Mouse (Mus musculus) right cerebral cortex, postnatal 36 days (tissue): ENCODE measurements at regions not wholly inside any gene's neighbourhood (a gene's known extent, or its start where the extent isn't known, plus 50 kb on each side); places are given as distances from the start of the nearest gene placed in this dataset.

Source experiments
- DNase-seq, 2 experiments: peaks; one replicate each; pipeline ENCODE4 v3.0.0; 2022; ENCODE audit warnings: low spot score in 2 of 2, mixed read lengths in 1 of 2

DNA sequence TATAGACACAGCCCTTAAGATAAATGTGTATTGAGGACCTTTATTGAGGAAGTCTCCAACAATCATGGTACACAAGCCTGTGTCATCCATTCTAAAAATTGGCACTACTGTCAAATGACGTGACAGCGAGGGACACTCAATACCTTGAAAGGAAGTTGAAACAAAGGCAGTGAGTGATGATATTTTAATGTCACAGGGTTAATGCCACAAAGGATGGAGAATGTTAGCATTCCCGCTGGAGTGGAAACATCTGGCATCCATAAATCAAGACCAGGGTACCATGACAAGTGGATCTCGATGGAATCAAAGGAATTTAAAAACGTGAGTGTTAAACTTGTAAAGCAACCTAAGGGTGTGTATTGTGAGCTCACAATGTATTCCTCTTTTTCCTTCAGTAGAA, 441.5 kb downstream of the Basp1 start:
- DNase-seq = no peak

DNA sequence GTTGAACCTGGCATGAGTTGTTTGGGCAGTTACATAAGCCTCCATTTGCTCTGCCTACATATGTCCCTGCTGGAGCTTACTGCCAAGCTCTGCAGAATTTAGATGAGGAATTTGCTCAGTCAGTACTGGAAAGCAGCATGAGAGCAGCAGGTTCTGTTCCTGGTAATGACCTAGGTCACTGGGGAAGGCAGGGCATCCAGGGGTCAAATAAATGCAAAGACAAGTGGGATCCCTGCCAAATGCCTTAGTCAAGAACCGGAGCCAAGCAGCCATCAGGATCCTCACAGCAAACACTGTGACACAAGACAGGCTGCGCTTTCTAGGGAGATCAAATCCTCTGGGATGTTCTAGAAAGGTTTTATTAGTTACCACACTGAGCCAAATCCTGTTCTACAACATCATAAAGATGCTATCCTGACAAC, 444.2 kb downstream of the Basp1 start:
- peak; percentile 38 to 70 for DNase-seq

DNA sequence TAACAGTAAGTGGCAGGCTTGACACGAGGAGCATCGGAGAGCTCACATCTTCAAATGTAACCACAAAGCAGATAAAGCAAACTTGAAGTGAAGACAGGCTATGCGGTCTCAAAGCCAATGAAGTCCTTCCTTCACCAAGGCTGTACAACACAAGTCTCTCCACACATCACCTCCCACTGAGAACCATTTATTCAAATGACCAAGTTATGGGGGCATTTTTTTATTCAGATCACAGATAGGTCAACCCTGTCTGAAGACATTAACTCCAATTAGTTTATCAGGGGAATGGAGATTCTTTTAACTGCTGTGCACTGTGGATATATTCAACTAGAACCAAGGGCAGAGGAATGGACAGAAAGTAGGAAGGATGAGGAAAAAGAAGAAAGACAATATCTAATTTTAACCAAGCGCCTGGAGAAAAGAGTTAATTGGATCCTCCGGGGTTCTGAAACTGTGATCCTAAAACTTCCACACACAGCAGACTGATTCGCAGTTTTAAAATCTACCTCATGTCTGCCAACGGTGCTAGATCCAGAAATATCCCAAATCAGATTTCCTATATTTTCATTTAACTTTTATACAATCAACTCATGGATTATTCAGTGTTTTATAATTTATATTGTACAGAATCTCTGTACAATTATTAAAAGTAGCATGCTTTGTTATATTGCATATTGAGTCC, 444.8 kb downstream of the Basp1 start:
- no peak for DNase-seq

DNA sequence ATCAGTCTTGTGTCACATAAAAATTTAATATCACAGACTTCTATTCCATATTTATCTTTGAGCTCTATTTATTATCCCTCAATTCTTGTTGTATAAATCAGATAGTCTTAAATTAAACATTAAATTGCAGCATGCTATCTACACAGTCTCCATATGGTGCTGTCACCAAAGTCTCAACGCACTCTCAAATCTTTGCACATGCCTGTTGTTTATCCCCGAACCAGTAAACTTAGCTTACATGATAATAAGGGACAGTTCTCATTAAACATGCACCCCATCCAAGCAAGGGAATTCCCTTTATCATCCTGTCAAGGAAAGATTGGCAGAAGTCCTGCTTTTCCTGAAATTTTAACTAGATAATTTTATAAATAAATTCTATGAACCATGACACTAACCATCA, 483.8 kb downstream of the Basp1 start:
- DNase-seq = no peak

DNA sequence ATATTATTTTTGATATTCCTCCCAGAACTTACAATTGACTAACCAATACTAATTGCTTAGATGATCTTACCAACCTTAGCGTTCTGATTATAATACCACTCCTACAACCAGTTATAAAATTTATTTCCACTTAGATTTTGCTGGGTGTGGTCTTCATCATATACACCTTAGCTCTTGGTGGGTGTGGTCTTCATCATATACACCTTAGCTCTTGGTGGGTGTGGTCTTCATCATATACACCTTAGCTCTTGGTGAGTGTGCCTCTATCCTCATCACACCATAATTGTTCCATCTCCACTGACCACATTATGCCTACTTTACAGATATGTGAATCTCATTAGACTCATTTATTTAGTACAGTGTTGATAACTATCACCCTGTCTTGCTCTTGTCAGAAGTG, 501.7 kb downstream of the Basp1 start:
- DNase-seq = no peak

DNA sequence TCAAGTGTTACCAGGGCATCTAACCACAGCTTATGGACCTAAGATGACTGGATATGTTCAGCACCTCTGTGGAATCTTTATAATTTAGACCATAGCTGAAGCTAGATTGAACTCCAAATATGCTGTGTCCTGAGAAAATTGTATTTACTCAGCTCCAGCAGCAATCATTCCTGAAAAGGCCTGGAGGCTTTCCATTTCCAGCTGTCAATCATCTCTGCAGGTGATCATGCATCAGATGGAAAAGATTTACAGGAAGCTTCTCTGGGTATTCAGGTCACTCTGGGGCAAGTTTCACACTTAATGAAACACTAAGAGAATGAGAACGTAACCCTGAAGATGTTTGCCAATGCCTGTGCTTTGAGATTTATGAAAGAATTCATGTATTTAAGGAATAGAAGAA, 502.1 kb downstream of the Basp1 start:
- no peak for DNase-seq

DNA sequence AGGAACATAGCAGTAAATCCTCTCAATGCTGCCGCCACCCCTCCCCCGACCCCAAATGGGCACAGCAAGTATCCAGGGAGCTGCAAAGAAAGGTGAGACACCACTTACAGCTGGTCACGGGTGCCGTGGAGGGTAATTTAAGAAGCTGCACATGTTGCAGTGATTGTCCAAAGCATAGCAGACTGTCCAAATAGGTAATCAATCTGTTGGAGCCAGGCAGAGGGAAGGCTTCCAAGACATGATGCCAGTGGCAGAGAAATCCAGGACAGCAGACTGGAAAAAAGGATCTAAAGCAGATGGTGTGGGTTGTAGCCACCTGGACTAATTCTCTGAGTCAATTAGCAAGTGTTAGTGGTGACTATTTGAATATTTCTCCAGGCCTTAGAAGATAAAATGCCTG, 506.6 kb downstream of the Basp1 start:
- DNase-seq = no peak

DNA sequence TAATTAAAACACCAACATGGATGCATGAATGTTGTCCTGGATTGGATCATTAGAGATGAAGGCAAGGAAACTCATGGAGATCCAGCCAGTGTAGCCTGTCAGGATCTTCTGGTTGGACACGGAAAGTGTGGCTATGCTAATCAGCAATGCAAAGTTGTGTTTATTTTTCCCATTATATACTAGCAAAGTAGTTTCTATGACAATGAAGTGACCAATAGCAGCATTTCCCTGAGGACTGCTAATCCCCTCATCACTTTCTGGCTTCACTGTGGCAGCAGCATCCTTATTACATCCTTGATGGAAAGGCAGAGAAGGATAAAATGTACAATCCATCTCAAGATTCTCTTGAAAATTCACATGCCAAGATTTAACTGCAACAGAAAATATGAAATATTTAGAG, 534.7 kb downstream of the Basp1 start:
- no peak for DNase-seq

DNA sequence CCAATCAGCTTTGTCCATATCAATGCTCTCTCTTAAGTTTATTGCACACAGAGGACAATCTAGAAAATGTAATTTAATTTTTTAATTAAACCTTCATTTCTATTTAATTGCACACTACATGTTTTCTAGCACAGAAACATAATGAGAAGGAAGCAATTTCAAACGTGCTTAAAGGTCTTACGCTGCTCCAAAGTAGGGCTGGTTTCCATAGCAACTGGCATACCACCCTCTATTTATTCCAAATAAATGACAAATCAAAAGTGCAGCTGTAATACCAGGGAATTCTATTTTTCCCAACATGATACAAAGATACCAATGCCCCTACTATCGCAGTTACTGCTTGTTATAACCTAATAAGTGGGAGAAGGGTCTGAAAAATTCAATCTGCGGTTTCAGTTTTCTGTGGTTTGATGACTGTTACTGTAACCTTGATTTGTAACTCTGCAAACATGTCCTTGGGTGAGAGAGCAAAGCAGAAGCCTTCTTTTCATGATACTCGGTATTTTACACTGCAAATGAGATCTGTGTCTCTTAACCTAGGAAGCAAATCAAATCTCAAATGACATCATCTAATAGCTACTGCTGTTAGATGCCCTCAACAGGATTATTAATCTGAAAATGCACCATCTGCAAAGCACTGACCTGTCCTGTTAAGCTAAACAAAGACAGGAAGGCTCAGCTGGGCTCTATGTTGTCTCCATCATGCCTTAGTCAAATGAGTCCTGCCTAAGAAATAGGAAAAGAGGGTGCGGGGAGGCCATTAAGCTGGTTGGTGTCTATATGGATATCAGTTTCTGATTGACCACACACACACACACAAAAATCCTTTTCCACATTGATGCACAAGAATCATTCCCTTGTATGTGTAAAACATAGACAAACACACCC, 535.6 kb downstream of the Basp1 start:
- DNase-seq = no peak

DNA sequence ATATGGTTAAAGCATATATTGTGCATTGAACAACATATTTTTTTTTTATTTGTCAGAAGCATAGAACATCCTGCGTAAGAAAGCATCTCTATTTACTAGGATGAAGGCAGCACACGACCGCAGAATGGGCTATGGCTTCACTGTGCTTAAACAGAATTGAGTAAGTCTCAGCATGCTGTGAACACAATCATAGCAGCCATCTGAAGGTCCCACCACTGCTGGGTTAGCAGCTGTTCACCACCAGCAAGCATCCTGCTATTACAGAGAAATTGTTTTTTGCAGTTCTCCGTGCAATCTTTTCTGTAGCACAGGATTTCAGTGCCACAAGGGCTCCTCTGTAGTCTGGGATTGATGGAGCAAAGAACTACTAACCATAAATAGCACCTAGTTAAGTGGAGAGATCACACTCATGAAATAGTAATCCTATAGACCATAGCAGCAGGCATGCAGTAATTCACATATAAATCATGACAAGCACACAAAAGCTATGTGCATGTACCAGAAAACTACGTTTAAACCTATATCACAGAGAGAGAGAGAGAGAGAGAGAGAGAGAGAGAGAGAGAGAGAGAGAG, 537.3 kb downstream of the Basp1 start:
- DNase-seq = no peak

DNA sequence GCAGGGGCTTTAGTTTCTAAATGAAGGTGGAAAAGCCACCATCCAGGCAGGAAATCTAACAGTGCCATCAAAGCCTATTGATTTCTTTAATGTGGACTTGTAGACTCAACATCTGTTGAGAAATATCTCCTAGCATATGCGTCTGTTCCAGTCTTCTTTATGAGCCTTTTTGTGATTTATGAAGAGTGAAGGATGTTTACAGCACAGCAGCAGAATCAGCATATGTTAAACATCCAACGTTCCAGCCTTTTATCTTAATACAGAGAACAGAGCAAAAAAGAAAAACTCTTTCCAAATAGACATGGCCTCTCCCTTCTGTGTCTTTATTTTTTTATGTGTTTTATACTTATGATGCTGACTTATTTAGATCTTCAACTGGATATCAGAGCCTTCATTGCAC, 573.3 kb downstream of the Basp1 start:
- no peak for DNase-seq

DNA sequence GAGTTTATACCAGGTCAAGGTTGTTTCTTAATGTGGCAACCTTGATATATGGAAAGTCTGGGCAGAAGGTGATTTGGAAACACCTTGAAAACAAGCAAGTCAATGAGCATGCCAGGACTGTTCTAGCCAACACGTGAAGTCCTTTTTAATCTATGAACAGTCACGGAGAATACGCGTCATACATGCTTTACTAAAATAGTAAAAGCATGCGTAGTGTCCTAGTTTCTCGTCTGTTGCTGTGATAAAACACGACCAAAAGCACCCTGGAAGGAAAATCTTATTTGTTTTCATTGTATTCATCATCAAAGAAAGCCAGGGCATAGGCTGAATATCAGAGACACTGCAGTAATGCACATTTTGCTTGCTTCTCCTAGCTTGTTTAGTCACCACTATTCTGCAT, 575.2 kb downstream of the Basp1 start:
- no peak for DNase-seq

DNA sequence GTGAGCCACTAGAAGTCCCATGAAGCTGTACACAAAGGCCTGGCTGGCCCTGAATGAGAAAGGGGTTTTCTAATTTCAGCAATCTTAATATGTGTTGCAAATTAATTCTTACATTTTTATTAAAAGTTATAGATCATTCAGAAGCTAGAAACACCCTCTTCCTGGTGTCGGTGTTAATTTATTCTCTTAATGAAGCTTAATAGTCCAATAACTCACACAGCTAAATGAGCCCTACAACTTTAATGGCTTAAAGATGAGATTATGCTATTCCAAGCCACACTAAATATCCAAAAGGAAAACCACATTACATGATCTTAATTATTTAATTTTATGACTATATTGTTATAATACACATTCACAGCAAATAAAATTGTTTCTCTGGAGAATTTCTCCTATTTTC, 585.7 kb downstream of the Basp1 start:
- no peak for DNase-seq

DNA sequence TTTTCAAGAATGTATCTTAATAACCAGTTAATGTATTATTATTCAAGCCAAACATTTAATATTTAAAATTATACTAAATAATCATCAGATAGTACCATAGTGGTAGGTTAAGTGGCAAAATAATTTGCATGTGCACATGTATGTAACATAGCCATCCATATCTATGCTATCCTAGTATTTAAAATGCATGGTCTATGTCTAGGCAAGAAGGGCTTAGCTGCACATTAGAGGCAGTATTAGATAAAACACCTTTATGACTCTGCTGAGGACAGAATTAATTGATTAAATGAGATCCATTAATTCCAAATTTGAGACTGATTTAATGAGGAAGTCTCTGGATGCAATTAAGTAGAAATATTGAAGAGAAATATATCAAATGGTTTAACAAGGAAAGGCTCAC, 586.3 kb downstream of the Basp1 start:
- DNase-seq = no peak

DNA sequence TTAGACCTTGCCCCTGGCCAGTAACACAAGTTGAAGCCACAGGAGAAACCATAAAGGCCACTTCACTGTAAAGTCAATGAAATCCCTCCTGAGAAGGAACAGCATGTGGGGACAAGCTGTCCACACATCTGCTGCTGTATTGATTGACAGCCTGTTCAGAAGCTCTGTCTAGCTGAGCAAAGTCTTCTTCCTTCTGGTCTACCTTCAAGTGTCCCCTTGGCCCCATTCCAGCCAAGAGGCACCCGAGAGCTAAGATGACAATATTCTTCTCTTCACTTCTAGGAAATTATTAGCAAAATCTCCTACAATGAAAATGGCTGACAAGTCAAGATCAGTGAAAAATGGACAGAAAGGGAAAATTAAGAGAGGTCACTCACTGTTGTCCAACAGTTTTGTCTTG, 616.7 kb downstream of the Basp1 start:
- DNase-seq = no peak

DNA sequence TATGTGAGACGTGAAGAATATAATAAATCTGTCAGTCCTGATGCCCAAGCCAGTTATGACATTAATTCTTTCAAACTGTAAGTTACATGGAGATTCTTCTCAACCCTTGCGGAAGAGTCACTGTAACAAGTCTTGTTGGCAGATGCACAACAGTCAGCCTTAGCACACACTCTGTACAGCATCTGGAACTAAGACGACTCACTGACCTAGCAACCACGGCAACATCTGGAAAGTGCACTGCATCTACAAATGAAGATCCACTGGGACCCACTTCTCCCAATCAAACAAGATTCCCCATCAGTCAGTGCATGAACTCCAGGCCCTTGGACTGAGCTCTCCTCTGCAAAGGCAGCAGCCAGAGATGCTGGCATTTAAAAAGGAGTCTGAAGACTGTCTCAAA, 620.2 kb downstream of the Basp1 start:
- DNase-seq = no peak

DNA sequence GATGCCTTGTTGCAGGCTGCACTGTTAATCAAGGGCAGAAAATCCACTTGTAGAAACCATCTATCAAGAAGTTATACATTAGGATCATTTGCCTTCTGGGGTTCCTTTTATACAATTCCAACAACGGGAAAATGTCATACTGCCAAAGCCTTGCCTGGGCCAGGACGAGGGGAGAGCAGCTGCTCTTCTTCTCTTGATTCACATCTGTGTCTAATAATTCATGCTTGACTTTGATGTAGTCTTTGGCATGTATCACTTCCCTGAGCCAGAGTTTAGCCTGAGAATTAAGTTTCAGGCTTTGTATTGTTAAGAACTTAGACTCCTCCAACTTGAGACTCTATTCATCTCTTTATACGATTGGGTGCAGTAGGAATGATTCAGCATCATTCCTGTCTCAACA, 627.2 kb downstream of the Basp1 start:
- DNase-seq = no peak

DNA sequence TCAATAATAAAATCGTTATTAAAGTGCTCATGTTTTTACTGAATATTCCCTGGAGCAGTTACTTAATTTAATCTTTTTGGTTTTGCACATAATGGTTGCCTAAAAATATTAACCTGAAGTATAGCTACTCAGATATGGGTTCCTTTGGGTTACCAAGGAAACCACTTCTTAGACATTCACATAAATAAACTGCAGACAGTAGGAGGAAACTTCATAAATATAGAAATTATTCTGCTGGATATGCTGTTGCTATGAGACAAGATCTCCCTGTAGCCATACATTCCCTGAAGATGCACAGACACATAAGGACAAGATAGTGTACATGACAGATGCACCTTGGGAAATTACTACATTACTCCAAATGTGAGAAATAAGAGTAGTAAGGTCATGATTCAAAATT, 635.3 kb downstream of the Basp1 start:
- no peak for DNase-seq

DNA sequence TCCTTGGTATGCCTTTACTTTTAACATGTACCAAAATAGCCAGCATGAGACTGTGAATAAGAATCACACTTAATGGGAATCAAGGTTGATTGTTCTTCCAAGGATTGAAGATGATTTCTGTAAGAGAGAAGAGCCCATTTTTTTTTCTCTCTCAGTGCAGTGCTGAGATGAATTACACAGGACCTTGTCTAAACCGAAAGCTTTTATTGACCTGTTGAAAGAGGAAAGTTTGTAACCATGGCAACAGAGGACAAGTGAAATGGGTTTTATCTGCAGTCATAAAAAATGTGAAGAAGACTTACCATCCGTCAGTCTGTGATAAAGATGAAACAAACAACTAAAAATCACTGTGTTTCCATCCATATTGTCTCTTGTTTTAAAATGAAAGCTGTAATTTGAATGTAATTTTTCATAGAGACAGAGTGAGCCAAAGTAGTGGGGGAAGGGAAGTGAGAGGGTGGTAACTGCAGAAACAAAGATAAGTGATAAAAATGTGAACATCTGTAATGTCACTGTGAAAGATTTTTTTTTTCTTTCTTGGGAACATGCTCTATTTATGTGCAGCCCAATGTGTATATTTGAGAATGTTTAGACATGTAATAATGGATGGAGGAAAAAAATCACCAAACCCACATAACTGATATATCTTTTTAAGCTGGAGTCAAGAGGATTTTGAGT, 661.9 kb downstream of the Basp1 start:
- DNase-seq = no peak

DNA sequence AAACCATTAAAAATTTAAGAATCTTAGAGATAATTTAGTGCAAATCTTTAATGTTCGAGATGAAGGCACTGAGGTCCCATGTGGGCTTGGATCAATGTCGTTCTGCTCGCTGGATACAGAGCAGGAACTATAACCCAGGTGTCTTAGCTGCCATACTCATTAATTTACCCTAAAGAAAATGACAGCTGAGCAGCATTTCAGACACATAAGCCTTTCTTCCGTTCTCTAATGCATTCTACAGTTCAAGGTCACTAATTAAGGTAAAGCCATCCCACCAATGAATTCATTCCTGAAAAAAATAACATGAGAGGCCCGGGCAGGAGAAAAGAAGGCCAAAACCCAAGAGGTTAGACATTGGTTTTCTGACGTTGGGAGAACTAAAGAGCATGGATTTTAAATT, 670.3 kb downstream of the Basp1 start:
- no peak for DNase-seq

DNA sequence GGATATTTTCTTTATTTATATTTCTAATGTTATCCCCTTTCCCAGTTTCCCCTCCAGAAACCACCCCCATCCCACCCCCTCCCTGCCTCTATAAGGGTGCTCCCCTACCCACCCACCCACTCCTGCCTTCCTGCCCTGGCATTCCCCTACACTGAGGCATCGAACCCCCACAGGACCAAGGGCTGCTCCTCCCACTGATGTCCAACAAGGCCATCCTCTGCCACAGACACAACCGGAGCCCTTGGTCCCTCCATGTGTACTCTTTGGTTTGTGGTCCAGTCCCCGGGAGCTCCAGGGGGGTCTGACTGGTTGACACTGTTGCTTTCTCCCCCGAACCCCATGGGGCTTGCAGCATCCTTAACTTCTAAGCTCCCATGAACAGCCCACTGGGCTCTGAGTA, 688.4 kb downstream of the Basp1 start:
- DNase-seq = no peak

DNA sequence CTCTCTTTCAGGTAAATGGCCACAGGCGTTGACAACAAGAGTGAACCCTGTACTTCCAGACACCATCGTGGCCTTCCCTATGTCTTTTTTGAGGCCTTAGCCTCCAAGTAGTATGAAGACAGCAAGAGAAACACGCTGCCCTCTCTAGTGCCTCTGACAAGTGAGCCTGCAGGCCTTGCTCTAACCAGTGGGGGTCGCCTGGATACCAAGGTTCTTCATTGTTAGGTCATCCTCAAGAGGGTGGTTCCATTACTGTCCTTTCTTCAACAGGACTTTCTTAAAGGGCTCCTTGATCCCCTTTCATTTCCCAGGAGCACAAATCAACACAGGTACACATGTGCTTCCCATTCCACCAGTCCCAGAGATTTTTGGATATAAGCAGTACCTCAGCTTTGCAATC, 688.9 kb downstream of the Basp1 start:
- DNase-seq = peak in 1 of 2 experiments; percentile 20
